23 mouse cellular contexts compared by ENCODE assay signal in genomic region chr12:98176632-98177031, GRCm38 (mm10).
"Had no signal": no experiment of that assay in that cellular context is flagged by ENCODE, and none has a peak within 500 bp of the region (broad histone marks: within the 10 kb centered on the region; RNA-seq: fewer than 3 reads in every experiment).

No protein-coding gene starts in this region.

- H3K9ac ChIP-seq: forebrain, postnatal 0 days; heart, embryonic 13.5 days; heart, embryonic 15.5 days; hindbrain, embryonic 13.5 days; hindbrain, embryonic 15.5 days; limb, embryonic 13.5 days; limb, embryonic 15.5 days; liver, embryonic 12.5 days; liver, embryonic 14.5 days had no signal

- ATAC-seq: forebrain, postnatal 0 days; hindbrain, postnatal 0 days; intestine, embryonic 16.5 days; liver, embryonic 12.5 days had no signal

- DNase-seq: forebrain, postnatal 0 days; gastrocnemius, postnatal 14 days; gastrocnemius, postnatal 36 days; heart, adult 18-20 months; heart, postnatal 14 days; heart, postnatal 36 days; kidney, adult 11 months; kidney, adult 2 months; kidney, postnatal 25 days; layer of hippocampus, adult 9-11 months; layer of hippocampus, postnatal 36 days; left cerebral cortex, postnatal 4 days had no signal

- H3K4me1 ChIP-seq: limb, embryonic 15.5 days; liver, embryonic 12.5 days had no signal

- H3K36me3 ChIP-seq: heart, embryonic 13.5 days; heart, embryonic 15.5 days; hindbrain, embryonic 13.5 days; hindbrain, embryonic 15.5 days; limb, embryonic 13.5 days; limb, embryonic 15.5 days; liver, embryonic 12.5 days had no signal

- H3K4me2 ChIP-seq: heart, embryonic 11.5 days; heart, embryonic 13.5 days; heart, embryonic 15.5 days; hindbrain, embryonic 13.5 days; hindbrain, embryonic 15.5 days; limb, embryonic 13.5 days; limb, embryonic 15.5 days; liver, embryonic 12.5 days had no signal

- H3K27ac ChIP-seq: heart, embryonic 13.5 days; heart, embryonic 15.5 days; hindbrain, embryonic 13.5 days; hindbrain, embryonic 15.5 days; hindbrain, postnatal 0 days; limb, embryonic 13.5 days; limb, embryonic 15.5 days; liver, embryonic 12.5 days; liver, embryonic 14.5 days had no signal

- H3K9me3 ChIP-seq: heart, embryonic 13.5 days; heart, embryonic 15.5 days; hindbrain, embryonic 13.5 days; hindbrain, embryonic 15.5 days; limb, embryonic 13.5 days; limb, embryonic 15.5 days; liver, embryonic 12.5 days had no signal

- H3K4me3 ChIP-seq: heart, embryonic 13.5 days; heart, embryonic 15.5 days; hindbrain, embryonic 13.5 days; hindbrain, embryonic 15.5 days; limb, embryonic 13.5 days; limb, embryonic 15.5 days; liver, embryonic 12.5 days had no signal

- H3K27me3 ChIP-seq: heart, embryonic 13.5 days; heart, embryonic 15.5 days; hindbrain, embryonic 13.5 days; hindbrain, embryonic 15.5 days; limb, embryonic 13.5 days; limb, embryonic 15.5 days; liver, embryonic 12.5 days had no signal
